Mouse (Mus musculus) kidney, adult 18-20 months (tissue): ENCODE data around the gene Phb2.
"Not testable (repeated sequence)": the region's sequence is repeated elsewhere in the genome, so short reads cannot be mapped to it uniquely, and the experiment has no call there.

Experiments used
- DNase-seq: peaks from one replicate; pipeline ENCODE4 v3.0.0; 2021

The Phb2 gene

DNA sequence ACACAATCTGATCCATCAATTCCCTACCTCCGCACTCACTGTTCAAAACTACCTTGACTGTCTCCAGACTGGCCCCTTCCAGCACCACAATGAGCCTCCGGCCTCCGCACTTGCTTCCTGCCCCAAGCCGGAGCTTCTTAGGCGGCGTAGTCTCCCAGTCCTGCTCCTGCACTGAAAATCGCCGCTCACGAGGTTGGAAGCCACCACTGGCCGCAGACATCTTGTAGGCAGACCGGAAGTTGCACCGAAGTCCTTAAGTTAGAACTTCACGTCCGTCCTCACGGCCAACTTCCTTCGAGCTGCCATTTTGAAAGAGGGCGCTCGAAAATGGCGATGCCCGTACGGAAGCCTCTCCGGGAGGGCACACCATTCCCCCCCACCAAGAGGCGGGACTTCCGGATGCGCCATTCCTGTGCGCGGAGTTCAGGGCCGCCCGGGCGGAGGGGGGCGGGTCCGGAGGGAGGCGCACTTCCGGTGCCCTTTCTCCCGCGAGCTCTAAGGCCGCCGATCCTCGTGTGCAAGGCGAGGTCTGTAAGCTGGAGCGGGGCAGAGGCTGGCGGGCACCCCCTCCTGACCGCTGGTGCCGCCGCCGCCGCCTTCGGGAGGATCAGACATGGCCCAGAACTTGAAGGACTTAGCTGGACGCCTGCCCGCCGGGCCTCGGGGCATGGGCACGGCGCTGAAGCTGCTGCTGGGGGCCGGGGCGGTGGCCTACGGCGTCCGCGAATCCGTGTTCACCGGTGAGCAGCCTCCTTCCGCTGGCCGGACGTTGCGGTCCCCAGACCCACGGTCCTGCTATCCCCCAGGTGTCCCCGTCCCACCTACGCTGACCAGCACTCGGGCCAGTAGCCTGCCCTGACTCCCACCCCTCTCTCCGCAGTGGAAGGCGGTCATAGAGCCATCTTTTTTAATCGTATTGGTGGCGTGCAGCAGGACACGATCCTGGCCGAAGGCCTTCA is at the start of gene Phb2, which contains the start of gene Emg1:
Gene Phb2 (plus strand): TSS at position 513 of the 959 bp plus-strand sequence.
Gene Emg1 (minus strand): TSS at position 355 of the 959 bp plus-strand sequence.
- peak; percentile 99 for DNase-seq

DNA sequence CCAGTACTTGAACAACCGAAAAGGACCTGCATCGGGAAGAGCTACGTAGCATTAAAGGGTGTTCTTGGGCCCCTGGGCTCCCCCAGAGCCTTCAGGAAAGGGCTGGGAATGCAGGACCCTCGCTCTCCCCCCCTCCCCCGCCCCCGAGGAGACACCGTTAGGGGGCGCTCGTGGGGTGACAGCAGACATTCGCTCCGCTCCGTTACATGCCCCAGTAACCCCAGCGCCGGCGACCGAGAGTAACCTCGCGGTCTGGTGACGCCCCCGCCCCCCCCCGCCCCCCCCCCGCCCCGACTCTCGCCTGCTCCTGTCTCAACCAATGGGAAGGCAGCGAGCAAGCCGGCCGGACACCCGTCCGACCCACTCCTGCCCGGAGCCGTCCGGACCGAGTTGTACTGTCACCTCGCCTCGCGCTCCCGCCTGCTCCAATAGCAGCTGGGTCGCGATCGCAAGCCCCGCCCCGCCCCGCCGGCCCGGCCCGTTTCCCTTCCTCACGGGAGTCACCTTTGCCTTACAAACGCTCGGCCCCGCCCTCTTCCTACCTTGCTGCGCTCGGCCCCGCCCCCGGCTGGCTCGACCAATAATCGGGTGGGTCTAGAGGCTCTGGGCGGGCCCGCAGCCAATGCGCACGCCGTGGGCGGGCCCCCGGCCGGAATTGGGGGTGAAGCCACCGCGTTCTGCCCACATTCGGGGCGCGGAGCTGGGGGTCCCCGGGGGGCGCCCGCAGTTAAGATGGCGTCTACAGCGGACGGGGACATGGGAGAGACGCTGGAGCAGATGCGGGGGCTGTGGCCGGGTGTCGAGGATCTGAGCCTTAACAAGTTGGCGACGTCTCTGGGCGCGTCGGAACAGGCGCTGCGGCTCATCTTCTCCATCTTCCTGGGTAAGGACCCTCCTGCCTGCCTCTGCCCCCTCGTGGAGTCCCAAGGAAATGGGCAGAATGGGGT is 49.4 kb upstream of the Phb2 start, which contains the start of gene Lpcat3:
Gene Lpcat3 (plus strand): TSS at position 551 of the 947 bp plus-strand sequence.
- peak; percentile 99 for DNase-seq

DNA sequence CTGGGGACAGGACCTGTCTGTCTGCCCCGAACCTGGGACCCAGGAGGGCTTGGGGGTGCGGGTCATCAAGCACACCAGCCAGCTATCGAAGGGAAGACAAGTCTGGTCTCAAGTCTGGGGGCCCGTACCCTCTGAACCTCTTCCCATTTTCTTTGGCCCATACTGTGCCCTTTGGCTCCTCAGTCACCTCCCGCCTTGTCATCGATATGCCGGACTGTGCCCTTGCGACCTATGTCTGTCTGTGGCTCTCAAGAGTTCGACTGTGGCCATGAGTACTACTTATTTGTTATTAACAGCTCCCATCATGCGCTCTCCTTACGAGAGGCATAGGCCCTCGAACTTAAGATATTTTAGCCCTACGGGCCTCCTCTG is 48.7 kb upstream of the Phb2 start:
- no peak for DNase-seq

DNA sequence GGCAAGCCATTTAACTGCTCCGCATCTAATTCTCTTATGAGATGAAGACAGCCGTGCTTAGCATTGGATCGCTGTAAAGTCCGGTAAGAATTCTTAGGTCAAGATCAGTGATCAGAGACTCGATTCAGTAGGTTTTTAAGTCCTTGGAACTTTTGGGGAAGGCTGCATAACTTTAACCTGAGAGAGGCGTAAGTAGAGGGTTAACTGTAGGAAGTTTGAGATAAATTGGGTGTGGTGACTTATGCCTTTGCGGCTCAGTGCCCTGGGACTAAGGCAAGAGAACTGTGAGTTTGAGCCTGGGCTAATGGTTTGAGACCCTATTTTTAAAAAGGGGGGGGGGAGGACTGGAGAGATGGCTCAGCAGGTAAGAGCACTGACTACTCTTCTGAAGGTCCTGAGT is 47.9 kb upstream of the Phb2 start:
- DNase-seq = no peak

DNA sequence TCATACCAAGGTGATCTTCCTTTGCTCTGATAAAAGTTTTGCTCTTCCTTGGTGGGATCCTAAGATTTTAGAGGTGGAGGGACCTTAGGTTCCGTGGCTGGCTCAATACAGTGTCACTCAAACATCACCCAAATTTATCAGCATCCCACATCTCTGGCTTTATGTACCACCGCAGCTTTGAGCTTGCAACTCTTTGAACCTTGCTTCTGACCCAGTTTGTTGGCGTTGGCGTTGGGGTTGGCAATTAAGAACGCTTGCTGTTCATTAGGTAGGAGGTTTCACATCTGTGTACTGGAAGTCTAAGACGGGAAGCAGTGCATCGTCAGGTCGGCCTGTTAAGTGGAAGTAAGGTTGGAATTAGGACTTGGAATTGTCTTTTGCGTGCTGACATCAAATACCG is 47.1 kb upstream of the Phb2 start:
- DNase-seq = no peak

DNA sequence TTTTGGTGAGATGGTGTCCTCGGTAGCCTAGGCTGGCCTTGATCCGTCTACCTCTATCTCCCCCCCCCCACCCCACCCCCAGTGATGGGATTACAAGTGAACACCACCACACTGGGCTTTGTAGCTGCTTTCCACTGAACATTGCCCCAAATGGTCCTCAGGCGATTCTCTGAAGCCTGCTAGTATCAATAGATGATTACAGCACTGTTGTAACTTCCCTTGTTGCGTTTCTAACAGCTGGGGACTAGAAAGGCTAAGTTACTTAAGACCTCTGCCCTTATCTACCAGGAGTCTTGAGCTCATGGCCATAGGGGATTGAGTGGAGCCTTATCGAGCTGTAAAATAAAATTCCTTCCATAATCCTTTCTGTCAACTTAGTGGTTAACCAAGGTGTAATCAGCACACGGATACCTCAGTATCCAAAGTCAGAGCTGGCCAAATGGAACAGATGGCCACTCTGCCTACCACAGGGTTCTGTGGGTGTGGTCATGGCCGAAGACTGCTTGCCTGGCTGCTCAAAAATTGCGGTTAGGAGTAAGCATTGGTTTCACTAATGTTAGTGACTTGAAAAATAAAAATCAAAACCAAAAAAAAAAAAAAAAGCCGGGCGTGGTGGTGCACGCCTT is 42.8 kb upstream of the Phb2 start:
- DNase-seq = no peak

DNA sequence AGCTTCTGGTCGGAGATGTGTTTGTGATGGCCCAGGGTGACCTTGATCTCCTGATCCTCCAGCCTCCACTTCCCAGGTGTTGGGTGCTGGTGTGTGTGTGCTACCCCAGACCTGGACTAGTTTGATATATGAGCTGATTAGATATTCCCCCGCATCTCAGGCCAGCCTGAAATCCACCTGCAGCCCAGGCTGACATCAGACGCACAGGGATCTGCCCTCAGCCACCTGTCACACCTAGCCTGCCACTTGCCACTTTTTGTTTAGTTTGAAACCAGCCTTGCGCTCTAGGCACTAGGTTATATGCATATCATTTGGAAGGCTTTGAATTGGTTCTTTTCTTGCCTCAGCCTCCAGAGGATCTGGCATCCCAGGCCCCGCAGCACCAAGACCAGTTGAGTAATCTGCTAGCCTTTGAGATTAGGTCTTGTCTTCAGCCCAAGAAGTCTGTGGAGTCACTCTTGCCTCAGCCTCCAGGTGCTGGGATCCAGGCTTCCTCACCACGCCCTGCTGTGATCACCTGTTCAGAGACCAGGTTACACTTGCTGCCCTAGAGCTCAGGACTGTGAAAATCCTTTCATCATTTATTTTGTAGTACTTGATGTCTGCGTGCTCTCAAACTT is 41.7 kb upstream of the Phb2 start:
- no peak for DNase-seq

DNA sequence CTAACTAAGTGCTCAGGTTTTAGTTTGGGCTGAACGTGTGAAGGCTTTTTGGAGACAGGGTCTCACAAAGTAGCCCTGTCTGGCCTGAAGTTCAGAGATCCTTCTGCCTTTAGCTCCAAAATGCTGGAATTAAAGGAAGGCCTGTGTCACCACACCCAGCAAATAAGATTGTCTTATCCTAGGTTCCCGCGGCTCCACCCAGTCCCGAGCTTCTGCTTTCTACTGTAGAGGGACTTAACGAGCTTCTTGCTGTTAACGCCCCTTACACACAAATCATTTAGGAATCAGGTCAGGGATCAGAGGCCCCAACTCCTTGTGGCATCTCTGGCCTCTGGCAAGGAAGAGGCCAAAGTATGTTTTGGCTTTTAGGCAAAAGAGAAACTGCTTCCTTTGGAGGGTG is 40.0 kb upstream of the Phb2 start:
- DNase-seq = no peak

DNA sequence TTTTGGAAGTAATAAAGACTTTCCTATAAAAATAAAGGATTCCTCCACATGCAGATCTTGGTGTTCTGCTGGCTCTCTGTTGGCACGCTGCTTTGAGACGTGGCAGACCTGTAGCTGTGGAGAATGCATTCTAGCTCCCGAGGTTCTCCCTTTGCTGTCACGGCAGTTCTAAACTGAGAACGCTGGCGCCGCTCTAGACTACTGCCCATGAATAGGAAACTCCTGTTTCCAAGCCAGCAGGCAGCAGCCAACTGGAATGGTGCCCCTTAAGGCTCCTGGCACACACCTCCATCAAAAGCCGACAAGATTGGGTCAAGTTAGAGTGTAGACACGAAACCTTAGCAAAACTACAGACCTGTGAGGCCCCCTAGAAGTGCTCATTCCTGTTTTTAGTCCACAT is 38.5 kb upstream of the Phb2 start:
- peak; percentile 62 for DNase-seq

DNA sequence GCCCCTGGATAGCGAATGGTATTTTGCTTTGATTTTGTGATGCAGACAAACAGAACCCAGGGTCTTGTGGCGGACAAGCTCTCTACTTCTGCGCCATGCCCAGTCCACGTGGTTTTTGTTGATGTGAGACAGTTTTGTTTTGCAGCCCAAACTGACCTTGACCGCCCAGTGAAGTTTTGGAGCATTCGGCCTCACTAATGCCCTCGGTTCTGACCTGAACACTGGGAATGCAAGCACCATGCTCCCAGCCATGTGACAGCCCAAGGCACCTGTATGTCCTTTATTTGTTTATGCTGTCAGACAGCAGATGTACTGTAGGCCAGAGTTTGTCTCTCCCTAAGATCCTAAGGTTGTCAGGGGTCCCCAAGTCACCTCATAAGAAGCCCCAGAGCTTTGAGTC is 37.5 kb upstream of the Phb2 start:
- DNase-seq = peak; percentile 40

DNA sequence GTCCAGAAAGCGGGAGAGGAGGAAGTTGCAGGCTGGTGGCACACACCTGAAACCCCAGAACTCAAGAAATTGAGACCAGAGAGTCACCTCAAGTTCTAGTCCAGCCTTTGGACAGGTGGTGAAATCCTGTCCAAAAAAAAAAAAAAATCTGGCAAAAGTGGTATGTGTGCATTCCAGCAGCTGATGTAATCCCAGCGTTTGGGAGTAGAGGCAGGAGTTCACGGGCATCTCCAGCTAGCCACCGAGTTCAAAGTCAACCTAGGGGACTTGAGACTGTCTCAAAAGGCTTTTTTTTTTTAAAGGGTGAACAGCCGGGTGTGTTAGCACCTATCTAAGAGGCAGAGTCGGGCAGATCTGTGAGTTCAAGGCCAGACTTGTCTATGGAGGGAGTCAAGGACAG is 36.0 kb upstream of the Phb2 start:
- DNase-seq = no peak

DNA sequence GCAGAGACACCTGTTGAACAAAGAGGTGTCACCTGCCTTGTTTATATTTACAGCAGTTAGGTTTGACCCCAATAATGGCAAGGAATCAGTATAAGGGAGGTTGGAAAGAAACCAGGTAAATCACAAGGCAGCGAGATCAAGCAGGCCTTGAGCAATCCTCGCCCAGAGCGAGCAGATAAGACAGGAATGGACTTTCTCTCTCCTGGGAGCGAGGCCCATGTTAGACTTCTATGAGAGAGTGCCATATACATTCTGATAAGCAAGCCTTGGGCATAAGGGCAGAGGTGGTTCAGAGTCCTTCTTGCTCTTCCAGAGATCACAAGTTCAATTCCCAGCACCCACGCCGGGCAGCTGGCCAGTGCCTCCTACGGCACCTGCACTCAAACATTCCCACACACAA is 33.4 kb upstream of the Phb2 start:
- no peak for DNase-seq

DNA sequence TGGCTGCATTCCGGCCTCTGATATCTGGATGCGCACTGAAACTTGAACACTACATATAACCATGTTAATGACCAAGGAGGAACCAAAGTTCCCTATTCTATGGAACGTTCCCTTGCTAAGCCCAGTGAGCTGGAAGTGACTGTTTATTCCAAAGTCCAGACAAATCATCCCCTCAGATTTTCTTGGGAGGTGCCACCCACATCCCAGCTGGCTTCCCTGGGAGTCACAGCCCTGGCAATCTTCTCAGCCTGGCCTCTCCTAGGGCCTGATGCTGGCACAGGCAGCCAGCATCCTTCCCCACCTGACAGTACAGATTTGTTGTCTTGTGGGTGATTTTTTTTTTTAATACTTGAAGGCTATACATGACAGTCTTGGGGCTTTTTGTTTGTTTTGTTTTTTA is 32.6 kb upstream of the Phb2 start:
- DNase-seq = no peak

DNA sequence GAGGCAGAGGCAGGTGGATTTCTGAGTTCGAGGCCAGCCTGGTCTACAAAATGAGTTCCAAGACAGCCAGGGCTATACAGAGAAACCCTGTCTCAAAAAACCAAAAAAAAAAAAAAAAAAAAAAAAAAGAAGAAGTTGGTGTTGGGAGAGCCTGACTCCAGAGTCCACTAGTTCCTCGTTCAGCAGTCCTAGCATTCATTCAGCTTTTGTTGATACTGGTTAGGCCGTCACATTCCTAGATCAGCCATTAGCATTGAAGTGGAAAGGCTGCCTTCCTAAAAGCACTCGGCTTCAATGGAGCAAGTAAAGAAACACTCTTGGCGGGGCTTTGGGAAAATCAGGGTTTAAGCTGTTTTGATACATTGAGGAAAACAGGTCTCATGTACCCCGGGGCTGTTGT is 29.8 kb upstream of the Phb2 start:
- DNase-seq = not testable (repeated sequence)

DNA sequence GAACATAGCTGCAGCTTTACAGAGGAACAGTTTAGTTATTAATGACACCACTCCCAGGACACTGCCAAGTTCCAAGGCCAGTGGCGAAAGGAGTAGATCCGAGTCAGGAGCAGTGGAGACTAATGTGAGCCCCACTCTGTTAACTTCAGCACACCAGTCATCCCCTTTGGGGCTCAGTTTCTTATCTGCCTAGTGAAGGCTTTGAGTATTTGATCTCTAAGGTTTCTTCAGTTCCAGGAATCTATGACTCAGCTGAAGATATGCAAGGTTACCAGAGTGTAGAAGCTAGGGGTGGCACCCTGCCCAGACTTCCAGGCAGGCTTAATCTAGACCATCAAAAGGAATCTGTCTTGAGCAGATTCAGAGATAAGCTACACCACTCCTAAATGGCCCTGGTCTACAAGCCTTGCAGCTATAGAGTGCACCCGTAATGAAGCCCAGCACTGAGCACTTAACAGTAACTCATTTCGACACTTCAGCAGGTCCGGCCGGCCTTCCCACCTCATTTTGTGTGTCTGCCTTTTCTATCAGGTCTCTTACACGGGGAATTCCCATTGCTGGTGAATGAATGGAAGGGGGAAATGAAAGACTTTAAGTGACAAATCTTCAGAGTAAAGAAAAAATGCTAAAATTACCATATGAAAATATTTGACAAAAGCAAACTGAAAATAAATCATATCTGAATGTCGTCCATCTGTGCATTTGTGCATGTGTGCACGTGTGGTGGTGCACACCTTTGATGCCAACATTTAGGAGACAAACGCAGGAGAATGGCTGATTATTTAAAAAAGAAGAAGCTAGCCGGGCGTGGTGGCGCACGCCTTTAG is 28.3 kb upstream of the Phb2 start:
- DNase-seq = peak; percentile 82

DNA sequence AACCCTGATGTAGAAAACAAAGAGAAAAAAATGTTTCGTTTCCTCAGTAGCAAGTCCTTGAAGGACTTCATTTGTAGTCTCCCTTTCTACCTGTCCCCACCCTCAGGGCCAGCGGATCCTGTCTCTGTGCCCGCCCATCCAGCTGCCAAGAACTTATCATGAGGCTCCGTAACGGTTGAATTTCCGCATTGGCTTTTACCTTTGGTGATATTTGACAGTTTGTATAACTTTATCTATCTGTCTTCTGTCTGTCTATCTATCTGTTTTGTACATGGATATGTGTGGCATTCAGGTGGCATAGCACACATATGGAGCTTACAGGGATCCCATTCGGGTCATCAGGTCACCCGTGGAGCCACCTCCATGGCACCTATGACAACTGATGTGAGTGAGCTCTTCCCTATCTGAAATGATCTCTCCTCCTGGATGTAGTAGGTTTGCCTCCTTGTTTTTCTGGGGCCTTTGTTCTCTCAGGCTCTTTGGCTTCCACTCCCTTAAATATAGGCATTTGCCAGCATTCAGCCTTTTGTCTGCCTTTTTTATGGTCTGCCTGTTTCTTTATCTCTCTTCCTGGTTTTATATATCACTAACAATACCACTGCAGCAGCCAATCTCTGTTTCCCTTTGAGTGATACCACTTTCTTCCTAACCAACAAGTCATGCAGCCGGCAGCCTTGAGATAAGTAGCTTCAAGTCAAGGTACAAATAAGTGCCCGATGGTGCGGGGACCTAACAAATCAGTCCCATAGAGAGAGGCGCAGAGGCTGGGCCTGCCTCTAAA is 26.3 kb upstream of the Phb2 start:
- no peak for DNase-seq

DNA sequence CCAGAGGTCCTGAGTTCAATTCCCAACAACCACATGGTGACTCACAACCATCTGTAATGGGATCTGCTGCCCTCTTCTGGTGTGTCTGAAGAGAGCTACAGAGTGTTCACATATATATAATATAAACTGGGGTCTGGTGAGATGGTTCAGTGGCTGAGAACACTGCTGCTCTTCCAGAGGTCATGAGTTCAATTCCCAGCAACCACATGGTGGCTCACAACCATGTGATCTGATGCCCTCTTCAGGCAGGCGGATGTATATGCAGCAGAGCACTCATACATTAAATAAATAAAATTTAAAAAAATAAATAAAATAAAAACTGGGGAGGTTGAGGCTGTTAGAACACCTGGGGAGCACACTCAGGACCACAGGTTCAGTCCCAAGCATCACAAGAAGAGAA is 25.5 kb upstream of the Phb2 start:
- DNase-seq = not testable (repeated sequence)

DNA sequence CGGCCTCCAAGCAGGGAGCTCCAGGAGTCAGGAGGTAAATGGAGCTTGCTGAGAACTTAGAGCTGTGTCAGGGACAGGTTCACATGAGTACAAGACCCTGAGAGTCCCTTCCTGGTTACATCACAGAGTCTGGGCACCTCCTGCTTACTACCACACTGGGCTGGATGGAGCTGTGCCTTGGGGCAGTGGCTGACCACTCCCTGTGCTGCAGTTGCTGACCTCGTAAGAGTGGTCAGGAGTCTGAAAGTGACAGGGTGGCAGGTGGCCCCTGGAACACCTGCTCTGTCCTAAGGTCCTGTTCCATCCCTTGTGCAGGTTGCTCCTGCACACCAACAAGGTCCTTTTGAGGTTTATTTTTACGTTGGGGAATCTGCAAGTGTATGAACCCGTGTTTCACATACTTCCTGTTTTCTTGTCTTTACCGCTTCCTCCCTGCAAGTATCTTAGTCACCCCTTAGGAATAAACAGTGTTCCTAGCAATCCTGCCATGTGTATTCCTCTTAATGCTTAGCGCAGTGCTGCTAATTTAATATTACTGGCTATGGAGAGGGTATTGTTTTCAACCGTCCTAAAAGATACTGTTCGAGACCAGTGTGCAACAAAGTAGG is 23.9 kb upstream of the Phb2 start:
- no peak for DNase-seq

DNA sequence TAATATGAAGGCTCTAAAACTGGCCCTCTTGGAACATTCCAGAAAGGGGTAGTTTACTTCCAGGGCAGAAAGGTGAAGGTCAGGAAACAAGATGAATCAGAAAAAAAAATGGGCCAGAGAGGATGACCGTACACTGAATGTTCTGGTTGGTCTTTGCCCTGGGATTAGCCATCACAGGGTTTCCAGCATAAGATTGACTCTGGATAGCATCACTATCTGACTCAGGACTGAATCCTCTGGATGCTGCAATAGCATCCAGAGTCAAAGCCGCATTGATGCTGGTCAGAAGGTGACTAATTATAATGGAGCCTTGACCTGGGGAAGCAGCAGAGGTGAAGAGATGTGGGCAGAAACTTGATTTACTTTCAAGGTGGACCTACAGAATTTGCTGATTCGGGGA is 23.1 kb upstream of the Phb2 start:
- no peak for DNase-seq

DNA sequence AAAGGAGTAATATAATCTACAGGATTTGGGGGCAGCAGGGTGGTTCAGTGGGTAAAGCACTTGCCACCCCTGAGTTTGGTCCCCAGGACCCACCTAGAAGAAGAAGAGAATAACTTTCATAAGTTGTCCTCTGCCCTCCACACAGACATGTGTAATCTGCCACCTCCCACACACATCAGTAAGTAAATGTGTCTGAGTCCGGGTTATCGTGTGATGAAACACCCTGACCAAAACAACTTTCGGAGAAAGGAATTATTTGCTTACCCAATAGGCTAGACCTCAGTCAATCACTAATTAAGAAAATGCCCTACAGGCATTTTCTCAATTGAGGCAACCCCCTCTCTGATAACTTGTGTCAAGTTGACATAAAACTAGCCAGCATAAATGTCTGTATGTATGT is 21.6 kb upstream of the Phb2 start:
- DNase-seq = no peak
